Mouse (Mus musculus) cortical plate, adult 2 months (tissue): ENCODE results near the gene Rpl11.

ENCODE experiments used
- CTCF ChIP-seq: fragments of 200-500 bp; IDR thresholded peaks from 2 replicates; pipeline ENCODE4 v1.5.1; 2011; ENCODE audit warnings: mild to moderate bottlenecking, control low read depth, low read length; ENCODE audit not compliant: insufficient read depth; ENCODE audit errors: extremely low read depth
- POLR2A ChIP-seq: fragments of 200-500 bp; IDR thresholded peaks from 2 replicates; pipeline ENCODE4 v1.6.1; 2011; ENCODE audit warnings: mild to moderate bottlenecking, low read length, control low read depth; ENCODE audit not compliant: insufficient read depth; ENCODE audit errors: extremely low read depth

DNA sequence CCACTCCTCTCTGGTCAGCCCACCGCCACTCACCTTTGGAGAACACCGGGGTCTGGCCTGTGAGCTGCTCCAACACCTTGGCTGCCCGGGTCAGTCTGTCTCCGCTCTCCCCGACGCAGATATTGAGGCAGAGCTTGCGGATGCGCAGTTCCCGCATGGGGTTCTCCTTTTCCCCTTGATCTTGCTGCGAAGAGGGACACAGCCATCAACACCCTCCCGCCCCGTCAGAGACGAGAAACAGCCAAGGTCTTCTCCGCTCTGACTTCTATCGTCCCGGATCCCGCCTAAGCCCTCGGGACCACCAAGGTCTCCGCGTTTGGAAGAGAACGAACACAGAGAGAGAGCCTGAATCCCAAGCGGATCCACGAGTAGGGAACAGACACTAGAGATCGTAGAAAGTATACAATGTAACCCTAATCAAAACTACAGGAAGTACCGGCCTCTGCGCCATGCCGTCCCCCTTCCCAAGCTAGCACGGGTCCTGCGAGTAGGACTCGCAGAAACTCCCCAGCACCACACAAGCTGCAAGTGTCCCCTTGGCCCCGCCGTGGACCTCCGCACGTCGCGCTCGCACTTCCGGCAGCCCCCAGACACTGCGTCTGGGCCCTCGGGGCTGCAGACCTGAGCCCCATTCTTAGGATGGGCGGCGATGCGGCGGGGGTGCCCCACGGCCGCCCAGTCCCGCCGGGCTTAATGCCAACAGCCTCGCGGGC lies 538 bp downstream of the Rpl11 start:
- TF ChIP-seq CTCF, result no peak
- no peak for TF ChIP-seq POLR2A
